Mouse (Mus musculus): ENCODE data around the gene Srek1.

DNA sequence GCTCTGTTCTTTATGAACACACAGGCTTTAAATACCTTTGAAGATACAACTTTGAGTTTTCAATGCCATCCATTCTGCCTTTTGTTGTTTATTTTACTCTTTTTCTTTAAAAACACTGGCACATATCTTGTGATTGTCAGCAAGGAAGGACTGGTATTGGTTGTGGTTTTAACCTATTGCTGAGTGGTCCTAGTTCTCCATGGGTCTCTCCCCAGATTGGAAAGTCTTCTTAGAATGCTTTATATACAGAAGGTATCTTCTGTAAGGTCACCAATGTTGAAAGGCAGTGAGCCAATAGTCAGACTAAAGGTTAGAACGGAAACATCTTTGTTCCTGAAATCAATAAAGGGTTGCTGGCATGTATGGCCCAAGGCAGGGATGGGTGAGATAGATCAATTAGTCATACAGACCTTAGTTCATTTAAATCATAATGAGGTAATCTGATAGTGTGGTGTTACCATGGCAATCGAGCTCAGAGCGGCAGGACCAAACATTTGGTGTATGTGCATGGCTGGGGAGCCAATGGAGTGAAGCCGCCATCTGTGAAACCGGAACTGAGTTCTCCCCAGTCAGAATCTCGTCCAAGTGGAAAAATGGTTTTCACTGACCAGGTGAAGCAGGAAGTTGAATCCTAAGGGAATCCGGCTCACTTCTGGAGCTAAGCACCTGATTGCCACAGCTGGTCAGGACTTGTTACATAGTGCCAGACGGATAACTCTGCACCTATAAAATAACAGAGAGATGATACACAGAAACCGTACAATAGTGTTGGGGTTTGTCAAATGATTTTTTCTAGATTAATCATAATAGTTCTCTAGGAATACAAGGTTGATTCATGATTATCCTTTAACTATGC, 20.5 kb upstream of the Srek1 start:
- TF ChIP-seq GATA1 (IDR thresholded peaks at IDR 0.05; ENCODE audit: borderline replicate concordance, low read length) (no peak), FLI1 (IDR thresholded peaks at IDR 0.05; ENCODE audit: low read length) (no peak)
